ENCODE assay signal across 23 mouse cellular contexts in genomic region chr6:145557059-145557992, GRCm38 (mm10). TPM values are rescaled to one million over a fixed set of nuclear protein-coding genes. Genes with fewer than 3 reads are reported as not detected.
DNase-seq lines count a peak whose midpoint lies in the region; ATAC-seq and TF ChIP-seq lines count a peak whose summit lies in the region.
"Had no signal": no experiment of that assay in that cellular context is flagged by ENCODE, and none has a peak within 500 bp of the region (broad histone marks: within the 10 kb centered on the region; RNA-seq: fewer than 3 reads in every experiment).

No protein-coding gene starts in this region.

- no peak overlapping the region for H3K27ac ChIP-seq in kidney, embryonic 16.5 days (ENCODE audit: low read length)
- no peak overlapping the region for H3K27ac ChIP-seq in lung, postnatal 0 days (ENCODE audit: low read length)
- H3K27ac ChIP-seq in midbrain, embryonic 10.5 days (replicated peaks) = no peak overlapping the region
- H3K27ac ChIP-seq: embryonic facial prominence, embryonic 13.5 days; forebrain, embryonic 12.5 days; midbrain, embryonic 12.5 days had no signal

- no peak overlapping the region for H3K4me3 ChIP-seq in kidney, embryonic 16.5 days (ENCODE audit: low read length)
- H3K4me3 ChIP-seq in lung, postnatal 0 days (ENCODE audit: low read depth, low read length) = no peak overlapping the region
- H3K4me3 ChIP-seq in midbrain, embryonic 10.5 days = no peak overlapping the region
- H3K4me3 ChIP-seq: embryonic facial prominence, embryonic 13.5 days; forebrain, embryonic 12.5 days; midbrain, embryonic 12.5 days had no signal

- TF ChIP-seq EP300 in lung, postnatal 0 days (IDR thresholded peaks at IDR 0.05) = no peak

- no peaks in the 10 kb centered on the region for H3K27me3 ChIP-seq in kidney, embryonic 16.5 days (ENCODE audit: insufficient read depth, low read length)
- H3K27me3 ChIP-seq in lung, postnatal 0 days (replicated peaks; ENCODE audit: insufficient read depth, low read length) = no peaks in the 10 kb centered on the region
- H3K27me3 ChIP-seq in midbrain, embryonic 10.5 days (ENCODE audit: low read depth, poor library complexity, severe bottlenecking) = no peaks in the 10 kb centered on the region
- H3K27me3 ChIP-seq: embryonic facial prominence, embryonic 13.5 days; forebrain, embryonic 12.5 days; midbrain, embryonic 12.5 days; Patski had no signal

- no peak for TF ChIP-seq CTCF in lung, postnatal 0 days (IDR thresholded peaks at IDR 0.05)

- 59% methylated on average over 15 of the region's 15 CpGs for WGBS in kidney, embryonic 16.5 days
- WGBS in lung, postnatal 0 days = 36% methylated on average over 15 of the region's 15 CpGs
- WGBS in midbrain, embryonic 10.5 days = 87% methylated on average over 15 of the region's 15 CpGs

- no peaks in the 10 kb centered on the region for H3K9me3 ChIP-seq in kidney, embryonic 16.5 days (ENCODE audit: low read length)
- H3K9me3 ChIP-seq in lung, postnatal 0 days (ENCODE audit: low read length) = no peaks in the 10 kb centered on the region
- no peaks in the 10 kb centered on the region for H3K9me3 ChIP-seq in midbrain, embryonic 10.5 days (replicated peaks)
- H3K9me3 ChIP-seq: embryonic facial prominence, embryonic 13.5 days; forebrain, embryonic 12.5 days; midbrain, embryonic 12.5 days had no signal

- ATAC-seq in kidney, embryonic 16.5 days (ENCODE audit: low FRiP score, low TSS enrichment) = 0 out of 2 replicates have a peak, but pooled peaks have one; percentile 51
- ATAC-seq in lung, postnatal 0 days = peak; percentile 67
- ATAC-seq in megakaryocyte, adult 5-6 weeks (ENCODE audit: poor library complexity, severe bottlenecking) = 0 out of 2 replicates have a peak, but pooled peaks have one; percentile 18
- ATAC-seq: hindbrain, embryonic 16.5 days; Patski had no signal

- no peak overlapping the region for H3K9ac ChIP-seq in kidney, embryonic 16.5 days (replicated peaks; ENCODE audit: low read length)
- H3K9ac ChIP-seq in lung, postnatal 0 days (replicated peaks; ENCODE audit: low read depth) = no peak overlapping the region
- H3K9ac ChIP-seq: embryonic facial prominence, embryonic 13.5 days; forebrain, embryonic 12.5 days; midbrain, embryonic 12.5 days had no signal

- no peak overlapping the region for H3K4me2 ChIP-seq in kidney, embryonic 16.5 days (replicated peaks; ENCODE audit: low read depth, low read length)
- no peak overlapping the region for H3K4me2 ChIP-seq in lung, postnatal 0 days (replicated peaks; ENCODE audit: low read depth, low read length)
- H3K4me2 ChIP-seq: embryonic facial prominence, embryonic 13.5 days; forebrain, embryonic 12.5 days; midbrain, embryonic 12.5 days had no signal

- DNase-seq in kidney, postnatal 10 days = no peak
- peak; percentile 42 for DNase-seq in lung, postnatal 0 days (ENCODE audit: low spot score)
- DNase-seq in lung, postnatal 36 days = no peak
- DNase-seq in ZHBTc4 (ENCODE audit: low read depth, low spot score) = peak; percentile 83
- DNase-seq in midbrain, embryonic 10.5 days (ENCODE audit: low spot score) = no peak
- no peak for DNase-seq in frontal cortex, postnatal 10 days (ENCODE audit: low spot score in 2 of 2)
- DNase-seq: cerebellum, adult 11-12 months; cerebellum, postnatal 36 days; heart, postnatal 36 days; kidney, adult 11 months; thymus, postnatal 4 days had no signal

- H3K36me3 ChIP-seq in kidney, embryonic 16.5 days (ENCODE audit: insufficient read depth, low read length) = no peaks in the 10 kb centered on the region
- H3K36me3 ChIP-seq in lung, postnatal 0 days (ENCODE audit: insufficient read depth, low read length) = no peaks in the 10 kb centered on the region
- no peaks in the 10 kb centered on the region for H3K36me3 ChIP-seq in midbrain, embryonic 10.5 days
- H3K36me3 ChIP-seq: embryonic facial prominence, embryonic 13.5 days; forebrain, embryonic 12.5 days; midbrain, embryonic 12.5 days had no signal

- H3K4me1 ChIP-seq in kidney, embryonic 16.5 days (ENCODE audit: insufficient read depth, low read length) = peaks cover 7% of the 10 kb centered on the region; the same call in 1 of the 2 replicates
- no peaks in the 10 kb centered on the region for H3K4me1 ChIP-seq in lung, postnatal 0 days (ENCODE audit: insufficient read depth, low read depth, low read length)
- peaks cover 4% of the 10 kb centered on the region for H3K4me1 ChIP-seq in midbrain, embryonic 10.5 days
- H3K4me1 ChIP-seq: forebrain, embryonic 12.5 days; midbrain, embryonic 12.5 days had no signal

RNA-seq across cellular contexts. Expression of gene Lmntd1, which starts 56.8 kb away (rescaled TPM):
- 1.6 and 1.8 TPM in 2 replicates for polyA plus RNA-seq in kidney, embryonic 16.5 days (2015; fragmentation: Nextera tagmentation; extraction: Ambion mirVana)
- 0.74 and 0.81 TPM in 2 replicates for polyA plus RNA-seq in lung, postnatal 0 days (2015; fragmentation: Nextera tagmentation; extraction: Ambion mirVana)
- total RNA-seq in megakaryocyte, adult 5-6 weeks (2015) = not detected in 2 replicates
- total RNA-seq in megakaryocyte, adult 5-6 weeks (2017) = not detected in 2 replicates
- polyA plus RNA-seq in midbrain, embryonic 10.5 days (2016; fragmentation: Nextera tagmentation; extraction: Ambion mirVana) = 0.11 and 0.30 TPM in 2 replicates
- total RNA-seq: granulocyte monocyte progenitor cell, adult 5-6 weeks; liver, adult 2 months had no signal
- polyA plus RNA-seq: liver, adult 2 months; Patski had no signal

RNA-seq across cellular contexts. Expression of gene Tuba3b, which starts 58.2 kb away (rescaled TPM):
- polyA plus RNA-seq in kidney, embryonic 16.5 days (2015; fragmentation: Nextera tagmentation; extraction: Ambion mirVana) = 0.31 TPM in 1 of 2 replicates, not detected in the other
- polyA plus RNA-seq in lung, postnatal 0 days (2015; fragmentation: Nextera tagmentation; extraction: Ambion mirVana) = not detected in 2 replicates
- total RNA-seq in megakaryocyte, adult 5-6 weeks (2015) = not detected in 2 replicates
- not detected in 2 replicates for total RNA-seq in megakaryocyte, adult 5-6 weeks (2017)
- not detected in 2 replicates for polyA plus RNA-seq in midbrain, embryonic 10.5 days (2016; fragmentation: Nextera tagmentation; extraction: Ambion mirVana)
- total RNA-seq: granulocyte monocyte progenitor cell, adult 5-6 weeks; left cerebral cortex, postnatal 10 days; liver, adult 2 months; neutrophil, adult 5-6 weeks had no signal
- polyA plus RNA-seq: embryonic facial prominence, embryonic 13.5 days; forebrain, embryonic 12.5 days; hindbrain, embryonic 16.5 days; liver, adult 2 months; midbrain, embryonic 12.5 days; Patski; spleen, adult 2 months had no signal

Comparison
In these comparisons a context has a peak if more than half of its experiments do, and no peak if none do; other contexts are left out.
1. DNase-seq: peak in lung, postnatal 0 days (single experiment) and ZHBTc4 (single experiment); none in kidney, postnatal 10 days (single experiment), lung, postnatal 36 days (single experiment), midbrain, embryonic 10.5 days (single experiment) and frontal cortex, postnatal 10 days (0 of 2).
2. Peak in every context shown above with its lines, with median percentiles within 50 percentile points of each other: ATAC-seq.